ENCODE assay signal across 16 mouse cellular contexts in the genomic region with DNA sequence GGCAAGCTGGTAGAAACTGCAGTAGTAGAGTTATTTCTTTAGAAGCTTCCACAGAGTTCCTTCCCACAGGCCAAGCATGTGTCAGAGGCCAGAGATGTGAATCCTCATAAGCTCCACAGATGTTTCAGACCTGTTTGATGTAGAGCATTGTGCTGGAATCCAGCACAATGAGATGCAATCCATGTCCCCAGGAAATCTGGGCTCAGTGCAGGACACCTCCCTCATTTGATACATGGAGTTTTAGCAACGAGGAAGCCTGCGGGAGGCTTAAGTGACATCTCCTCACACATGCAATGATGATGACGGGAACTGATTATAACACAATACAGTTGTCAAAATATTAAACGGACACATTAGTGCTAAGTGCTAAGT.
"Had no signal": no experiment of that assay in that cellular context is flagged by ENCODE, and none has a peak within 500 bp of the region (broad histone marks: within the 10 kb centered on the region; RNA-seq: fewer than 3 reads in every experiment).

No protein-coding gene starts in this region.

- H3K9ac ChIP-seq: liver, embryonic 13.5 days; liver, embryonic 15.5 days; liver, postnatal 0 days; midbrain, embryonic 13.5 days; midbrain, embryonic 15.5 days; neural tube, embryonic 12.5 days; stomach, embryonic 15.5 days had no signal

- H3K4me2 ChIP-seq: liver, embryonic 11.5 days; liver, embryonic 13.5 days; liver, embryonic 15.5 days; midbrain, embryonic 11.5 days; midbrain, embryonic 13.5 days; midbrain, embryonic 15.5 days; neural tube, embryonic 12.5 days; stomach, embryonic 15.5 days had no signal

- H3K27me3 ChIP-seq: liver, embryonic 13.5 days; liver, embryonic 15.5 days; megakaryocyte, embryonic 14.5 days; midbrain, embryonic 13.5 days; midbrain, embryonic 15.5 days; neural tube, embryonic 12.5 days; stomach, embryonic 15.5 days had no signal

- H3K9me3 ChIP-seq: liver, embryonic 13.5 days; liver, embryonic 15.5 days; midbrain, embryonic 13.5 days; midbrain, embryonic 15.5 days; neural tube, embryonic 12.5 days; stomach, embryonic 15.5 days had no signal

- DNase-seq: liver; liver, embryonic 13.5 days; liver, postnatal 0 days; right cerebral cortex, postnatal 14 days; thymus, adult 2 months; thymus, postnatal 25 days; thymus, postnatal 4 days had no signal

- H3K27ac ChIP-seq: liver, embryonic 13.5 days; liver, embryonic 15.5 days; macrophage; midbrain, embryonic 13.5 days; midbrain, embryonic 15.5 days; neural tube, embryonic 12.5 days; stomach, embryonic 15.5 days had no signal

- H3K4me3 ChIP-seq: liver, embryonic 13.5 days; liver, embryonic 15.5 days; megakaryocyte, embryonic 14.5 days; midbrain, embryonic 13.5 days; midbrain, embryonic 15.5 days; neural tube, embryonic 12.5 days; stomach, embryonic 15.5 days had no signal

- H3K36me3 ChIP-seq: liver, embryonic 13.5 days; liver, embryonic 15.5 days; midbrain, embryonic 13.5 days; midbrain, embryonic 15.5 days; neural tube, embryonic 12.5 days; stomach, embryonic 15.5 days had no signal

- ATAC-seq: liver, postnatal 0 days; midbrain, embryonic 13.5 days; midbrain, embryonic 15.5 days had no signal

- H3K4me1 ChIP-seq: liver, embryonic 13.5 days; liver, embryonic 15.5 days; megakaryocyte, embryonic 14.5 days; midbrain, embryonic 13.5 days; midbrain, embryonic 15.5 days; neural tube, embryonic 12.5 days; stomach, embryonic 15.5 days had no signal
